Mouse (Mus musculus): ENCODE measurements at regions not wholly inside any gene's neighbourhood (a gene's known extent, or its start where the extent isn't known, plus 50 kb on each side); places are given as distances from the start of the nearest gene placed in this dataset.

- WGBS: 94% methylated on average over 3 of the region's 3 CpGs
Observed at GRCm38 (mm10) chr1:96519347-96519746, 352.6 kb downstream of the Slco4c1 start.

DNA sequence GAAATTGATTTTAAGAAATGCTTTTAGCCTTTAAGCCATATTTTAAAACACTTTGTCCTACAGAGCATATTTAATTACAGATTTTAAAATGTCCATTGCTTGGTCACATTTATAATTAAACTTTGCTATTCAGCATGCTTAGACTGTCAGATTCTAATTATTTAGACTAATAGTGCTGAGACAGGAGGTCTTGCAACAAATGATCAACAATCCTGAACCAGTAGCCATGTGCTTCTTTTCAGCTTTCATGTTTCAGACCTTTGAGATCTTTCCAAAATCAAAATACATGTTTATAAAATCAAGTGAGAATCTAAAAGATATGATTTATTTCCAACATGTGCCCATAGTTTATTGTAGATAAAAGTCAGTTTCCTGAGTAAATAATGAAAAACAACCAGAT is 371.0 kb downstream of the Slco4c1 start:
- ATAC-seq (ENCODE audit: low FRiP score): no peak
- Histone ChIP-seq H3K27ac (ENCODE audit: low read depth, low read length) (no peak overlapping the region), H3K36me3 (ENCODE audit: insufficient read depth, low read length) (no peaks in the 10 kb centered on the region), H3K4me1 (ENCODE audit: insufficient read depth, low read length) (no peaks in the 10 kb centered on the region), H3K9me3 (ENCODE audit: low read length) (no peaks in the 10 kb centered on the region), H3K27me3 (ENCODE audit: insufficient read depth, low read length) (no peaks in the 10 kb centered on the region), H3K9ac (replicated peaks; ENCODE audit: low read length, poor library complexity, severe bottlenecking) (no peak overlapping the region), H3K4me2 (ENCODE audit: low read depth, low read length, poor library complexity, severe bottlenecking) (no peak overlapping the region), H3K4me3 (ENCODE audit: low read depth, low read length) (no peak overlapping the region)
- no peak for TF ChIP-seq CTCF (IDR thresholded peaks at IDR 0.05)
- DNase-seq (ENCODE audit: low spot score): no peak

More at GRCm38 (mm10) chr1:96519347-96519746, 352.6 kb downstream of the Slco4c1 start:
- Histone ChIP-seq H3K4me3 (ENCODE audit: low read depth, low read length) (no peak overlapping the region), H3K9me3 (ENCODE audit: low read length) (no peaks in the 10 kb centered on the region), H3K9ac (replicated peaks; ENCODE audit: low read length, poor library complexity, severe bottlenecking) (no peak overlapping the region), H3K27ac (ENCODE audit: low read depth, low read length) (no peak overlapping the region), H3K4me1 (ENCODE audit: insufficient read depth, low read length) (no peaks in the 10 kb centered on the region), H3K36me3 (ENCODE audit: insufficient read depth, low read length) (no peaks in the 10 kb centered on the region), H3K27me3 (ENCODE audit: insufficient read depth, low read length) (no peaks in the 10 kb centered on the region), H3K4me2 (ENCODE audit: low read depth, low read length, poor library complexity, severe bottlenecking) (no peak overlapping the region)
- DNase-seq (ENCODE audit: low spot score) (no peak), ATAC-seq (ENCODE audit: low FRiP score) (no peak)
- no peak for TF ChIP-seq CTCF (IDR thresholded peaks at IDR 0.05)

GRCm38 (mm10) chr1:96482816-96483215 is 389.2 kb downstream of the Slco4c1 start:
- no peak for TF ChIP-seq CTCF (IDR thresholded peaks at IDR 0.05)
- ATAC-seq (ENCODE audit: low FRiP score) (no peak), DNase-seq (ENCODE audit: low spot score) (no peak)
- Histone ChIP-seq H3K4me2 (ENCODE audit: low read depth, low read length, poor library complexity, severe bottlenecking) (no peak overlapping the region), H3K36me3 (ENCODE audit: insufficient read depth, low read length) (no peaks in the 10 kb centered on the region), H3K9me3 (ENCODE audit: low read length) (no peaks in the 10 kb centered on the region), H3K4me3 (ENCODE audit: low read depth, low read length) (no peak overlapping the region), H3K4me1 (ENCODE audit: insufficient read depth, low read length) (no peaks in the 10 kb centered on the region), H3K27ac (ENCODE audit: low read depth, low read length) (no peak overlapping the region), H3K9ac (replicated peaks; ENCODE audit: low read length, poor library complexity, severe bottlenecking) (no peak overlapping the region), H3K27me3 (ENCODE audit: insufficient read depth, low read length) (no peaks in the 10 kb centered on the region)
- 53% methylated on average over 1 of the region's 1 CpGs for WGBS

DNA sequence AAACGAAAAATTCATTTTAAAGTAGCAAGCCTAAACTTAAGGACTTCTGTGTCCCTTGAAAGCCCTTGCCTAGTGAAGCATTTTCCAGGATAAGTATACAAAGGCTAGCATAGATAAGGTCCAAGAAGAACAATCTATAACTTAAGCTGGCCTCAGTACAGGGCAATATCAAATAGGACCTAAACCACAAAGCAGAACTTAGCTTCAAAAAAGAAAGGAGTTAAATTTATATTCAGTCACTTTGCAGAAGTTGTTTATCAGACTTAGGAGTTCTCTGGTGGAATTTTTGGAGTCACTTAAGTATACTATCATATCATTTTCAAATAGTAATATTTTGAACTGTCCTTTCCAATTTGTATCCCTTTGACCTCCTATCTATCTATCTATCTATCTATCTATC is 421.1 kb downstream of the Slco4c1 start:
- no peak for ATAC-seq (ENCODE audit: low FRiP score)

DNA sequence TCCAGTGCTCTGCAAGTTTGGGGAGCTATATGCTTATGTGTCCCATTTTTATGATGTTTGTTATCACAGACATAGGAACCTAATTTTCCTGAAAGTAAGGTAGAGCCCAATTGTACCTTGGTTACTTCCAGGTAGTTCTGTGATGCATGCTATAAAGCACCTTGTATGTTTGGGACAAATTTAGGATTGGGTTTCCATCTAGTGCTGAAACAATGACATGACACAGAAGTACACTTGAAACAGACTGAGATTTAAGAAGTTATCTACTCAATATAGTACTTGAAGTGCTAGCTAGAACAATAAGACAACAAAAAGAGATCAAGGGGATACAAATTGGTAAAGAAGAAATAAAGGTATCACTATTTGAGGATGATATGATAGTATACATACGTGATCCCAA is 426.8 kb downstream of the Slco4c1 start:
- no peak overlapping the region for H3K27ac ChIP-seq (ENCODE audit: low read depth, low read length)
- H3K27me3 ChIP-seq (ENCODE audit: insufficient read depth, low read length): no peaks in the 10 kb centered on the region
- WGBS: 98% methylated on average over 1 of the region's 1 CpGs
- TF ChIP-seq CTCF (IDR thresholded peaks at IDR 0.05): peak; percentile 62
- ATAC-seq (ENCODE audit: low FRiP score): no peak
- peak; percentile 24 for DNase-seq (ENCODE audit: low spot score)
- no peak overlapping the region for H3K9ac ChIP-seq (replicated peaks; ENCODE audit: low read length, poor library complexity, severe bottlenecking)
- no peaks in the 10 kb centered on the region for H3K4me1 ChIP-seq (ENCODE audit: insufficient read depth, low read length)
- H3K9me3 ChIP-seq (ENCODE audit: low read length): no peaks in the 10 kb centered on the region
- no peak overlapping the region for H3K4me3 ChIP-seq (ENCODE audit: low read depth, low read length)
- H3K36me3 ChIP-seq (ENCODE audit: insufficient read depth, low read length): no peaks in the 10 kb centered on the region
- H3K4me2 ChIP-seq (ENCODE audit: low read depth, low read length, poor library complexity, severe bottlenecking): no peak overlapping the region

More for the DNA sequence above, 421.1 kb downstream of the Slco4c1 start:
- H3K27me3 ChIP-seq (ENCODE audit: insufficient read depth, low read length): no peaks in the 10 kb centered on the region
- TF ChIP-seq CTCF (IDR thresholded peaks at IDR 0.05): no peak
- H3K9ac ChIP-seq (replicated peaks; ENCODE audit: low read length, poor library complexity, severe bottlenecking): no peak overlapping the region
- DNase-seq (ENCODE audit: low spot score): no peak
- no peaks in the 10 kb centered on the region for H3K9me3 ChIP-seq (ENCODE audit: low read length)
- no peak overlapping the region for H3K4me3 ChIP-seq (ENCODE audit: low read depth, low read length)
- no peak overlapping the region for H3K27ac ChIP-seq (ENCODE audit: low read depth, low read length)
- 70% methylated on average over 1 of the region's 1 CpGs for WGBS
- H3K4me1 ChIP-seq (ENCODE audit: insufficient read depth, low read length): no peaks in the 10 kb centered on the region
- H3K4me2 ChIP-seq (ENCODE audit: low read depth, low read length, poor library complexity, severe bottlenecking): no peak overlapping the region
- H3K36me3 ChIP-seq (ENCODE audit: insufficient read depth, low read length): no peaks in the 10 kb centered on the region

DNA sequence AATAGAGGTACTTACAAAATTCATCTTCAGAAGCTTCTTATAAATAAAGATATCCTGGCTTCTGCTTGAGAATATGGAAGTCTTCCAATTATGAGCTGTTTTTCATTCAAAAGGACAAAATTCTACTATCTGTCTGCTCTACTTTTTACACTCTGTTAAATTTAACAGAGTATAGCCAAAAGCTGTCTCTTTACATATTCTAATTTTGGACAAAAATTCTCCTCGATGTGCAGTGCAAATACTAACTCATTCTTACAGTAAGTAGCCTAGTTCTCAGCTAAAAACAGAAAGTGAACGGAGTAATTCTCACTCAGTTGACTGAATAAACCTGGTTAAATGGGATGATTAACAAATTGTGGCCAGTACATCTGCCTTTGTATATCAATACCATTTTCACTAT is 438.9 kb downstream of the Slco4c1 start:
- Histone ChIP-seq H3K4me2 (ENCODE audit: low read depth, low read length, poor library complexity, severe bottlenecking) (no peak overlapping the region), H3K9me3 (ENCODE audit: low read length) (no peaks in the 10 kb centered on the region), H3K27ac (ENCODE audit: low read depth, low read length) (no peak overlapping the region), H3K36me3 (ENCODE audit: insufficient read depth, low read length) (no peaks in the 10 kb centered on the region), H3K27me3 (ENCODE audit: insufficient read depth, low read length) (no peaks in the 10 kb centered on the region), H3K4me1 (ENCODE audit: insufficient read depth, low read length) (no peaks in the 10 kb centered on the region), H3K4me3 (ENCODE audit: low read depth, low read length) (no peak overlapping the region), H3K9ac (replicated peaks; ENCODE audit: low read length, poor library complexity, severe bottlenecking) (no peak overlapping the region)
- 57% methylated on average over 2 of the region's 2 CpGs for WGBS
- no peak for TF ChIP-seq CTCF (IDR thresholded peaks at IDR 0.05)
- DNase-seq (ENCODE audit: low spot score) (no peak), ATAC-seq (ENCODE audit: low FRiP score) (no peak)

DNA sequence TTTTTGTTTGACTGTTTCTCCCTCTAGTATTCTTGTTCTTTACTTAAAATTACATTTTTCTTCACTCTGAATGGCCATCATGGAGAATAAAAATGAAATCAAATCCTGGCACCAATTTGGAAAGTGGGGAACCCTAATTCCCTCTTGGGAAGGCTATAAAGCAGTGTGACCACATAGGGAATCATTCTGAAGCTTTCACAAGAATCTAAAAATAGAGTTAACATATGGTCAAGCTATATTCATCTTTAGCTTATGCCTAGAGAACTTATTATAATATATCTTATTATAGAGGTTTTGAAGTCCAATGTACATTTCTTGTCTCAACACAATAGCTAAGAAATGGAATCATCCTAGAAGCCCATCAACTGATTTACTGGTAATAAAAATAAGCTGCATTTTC is 448.5 kb downstream of the Slco4c1 start:
- Histone ChIP-seq H3K36me3 (ENCODE audit: insufficient read depth, low read length) (no peaks in the 10 kb centered on the region), H3K9ac (replicated peaks; ENCODE audit: low read length, poor library complexity, severe bottlenecking) (no peak overlapping the region), H3K4me3 (ENCODE audit: low read depth, low read length) (no peak overlapping the region), H3K9me3 (ENCODE audit: low read length) (no peaks in the 10 kb centered on the region), H3K27ac (ENCODE audit: low read depth, low read length) (no peak overlapping the region), H3K27me3 (ENCODE audit: insufficient read depth, low read length) (no peaks in the 10 kb centered on the region), H3K4me2 (ENCODE audit: low read depth, low read length, poor library complexity, severe bottlenecking) (no peak overlapping the region), H3K4me1 (ENCODE audit: insufficient read depth, low read length) (no peaks in the 10 kb centered on the region)
- no peak for ATAC-seq (ENCODE audit: low FRiP score)
- TF ChIP-seq CTCF (IDR thresholded peaks at IDR 0.05): no peak
- no peak for DNase-seq (ENCODE audit: low spot score)

Measured in midbrain, postnatal 0 days (tissue).